Mouse (Mus musculus) ES-Bruce4 (cell line): ENCODE measurements around the gene Abcb10. TPM values are rescaled to one million over a fixed set of nuclear protein-coding genes. Genes with fewer than 3 reads are reported as not detected.

ENCODE experiments used
- H3K27ac ChIP-seq: 2 replicates; pipeline ENCODE4 v1.5.1; 2012; ENCODE audit warnings: low read length, inconsistent platforms; ENCODE audit not compliant: insufficient read depth
- H3K27me3 ChIP-seq: 2 replicates; pipeline ENCODE4 v1.6.1; 2012; ENCODE audit warnings: mild to moderate bottlenecking, low read length, inconsistent platforms; ENCODE audit not compliant: control insufficient read depth, poor library complexity, insufficient read depth, severe bottlenecking
- H3K36me3 ChIP-seq: 2 replicates; pipeline ENCODE4 v1.6.1; 2012; ENCODE audit warnings: inconsistent platforms, mild to moderate bottlenecking, low read length, moderate library complexity; ENCODE audit not compliant: control insufficient read depth, poor library complexity, insufficient read depth, severe bottlenecking
- H3K4me1 ChIP-seq: one replicate; pipeline ENCODE4 v1.8.1; 2011; ENCODE audit warnings: low read length; ENCODE audit not compliant: control insufficient read depth, insufficient read depth
- H3K4me3 ChIP-seq: 2 replicates; pipeline ENCODE4 v1.5.1; 2011; ENCODE audit warnings: low read depth, mild to moderate bottlenecking, low read length
- H3K9ac ChIP-seq: 2 replicates; pipeline ENCODE4 v1.6.1; 2012; ENCODE audit warnings: low read depth, mild to moderate bottlenecking, inconsistent platforms; ENCODE audit not compliant: poor library complexity, severe bottlenecking
- H3K9me3 ChIP-seq: replicated peaks from 2 replicates; pipeline ENCODE4 v1.6.1; 2012; ENCODE audit warnings: mild to moderate bottlenecking, low read length, inconsistent platforms; ENCODE audit not compliant: control insufficient read depth, poor library complexity, insufficient read depth, severe bottlenecking
- CTCF ChIP-seq: IDR thresholded peaks from one replicate; pipeline ENCODE4 v1.8.1; 2011; ENCODE audit warnings: low read depth, low read length
- EP300 ChIP-seq: IDR thresholded peaks from 2 replicates; pipeline ENCODE4 v1.6.1; 2011; ENCODE audit warnings: low read depth, low read length; ENCODE audit not compliant: insufficient read depth
- POLR2A ChIP-seq: IDR thresholded peaks from one replicate; pipeline ENCODE4 v1.8.1; 2011; ENCODE audit warnings: low read length; ENCODE audit not compliant: insufficient read depth
- polyA plus RNA-seq: library from polyadenylated mRNA; stranded (reverse); fragments of >200 nt; gene quantifications from 2 replicates; pipeline ENCODE4 v1.2.4, GENCODE M21; 2011; ENCODE audit warnings: low read depth; ENCODE audit not compliant: missing spikeins, insufficient read depth, insufficient read length

Gene Abcb10
- polyA plus RNA-seq, 1 experiment: 20.3 TPM

GRCm38 (mm10) chr8:123948942-123949685 lies 33.8 kb downstream of the Abcb10 start, which contains the start of gene Nup133:
Nup133 (minus strand) TSS chr8:123949265.
- peak within 1 kb of the TSS; percentile 37 for H3K27ac ChIP-seq
- H3K4me1 ChIP-seq: no peaks in the 10 kb centered on the region
- H3K36me3 ChIP-seq: peaks cover 21% of the 10 kb centered on the region
- TF ChIP-seq EP300: peak; percentile 55; the same call in 1 of the 2 replicates
- TF ChIP-seq POLR2A: no peak
- H3K4me3 ChIP-seq: peak within 1 kb of the TSS; percentile 92
- no peaks in the 10 kb centered on the region for H3K27me3 ChIP-seq
- H3K9me3 ChIP-seq: no peaks in the 10 kb centered on the region
- H3K9ac ChIP-seq: peak within 1 kb of the TSS; percentile 89

GRCm38 (mm10) chr8:123929026-123929425 lies 53.9 kb downstream of the Abcb10 start:
- Histone ChIP-seq H3K27ac (no peak overlapping the region), H3K9me3 (no peaks in the 10 kb centered on the region), H3K9ac (no peak overlapping the region), H3K27me3 (no peaks in the 10 kb centered on the region), H3K36me3 (peaks cover 59% of the 10 kb centered on the region), H3K4me3 (no peak overlapping the region), H3K4me1 (no peaks in the 10 kb centered on the region)
- no peak for TF ChIP-seq CTCF
- TF ChIP-seq POLR2A: no peak
- TF ChIP-seq EP300: no peak

- Histone ChIP-seq H3K4me3 (no peak overlapping the region), H3K27me3 (no peaks in the 10 kb centered on the region), H3K9ac (no peak overlapping the region), H3K36me3 (peaks cover 69% of the 10 kb centered on the region), H3K4me1 (no peaks in the 10 kb centered on the region), H3K27ac (no peak overlapping the region), H3K9me3 (no peaks in the 10 kb centered on the region)
- TF ChIP-seq POLR2A: no peak
- TF ChIP-seq CTCF: no peak
- no peak for TF ChIP-seq EP300
Measured at GRCm38 (mm10) chr8:123925671-123926070, 57.3 kb downstream of the Abcb10 start.

- Histone ChIP-seq H3K4me1 (no peaks in the 10 kb centered on the region), H3K9me3 (no peaks in the 10 kb centered on the region), H3K9ac (no peak overlapping the region), H3K27me3 (no peaks in the 10 kb centered on the region), H3K4me3 (no peak overlapping the region), H3K27ac (no peak overlapping the region), H3K36me3 (peaks cover 70% of the 10 kb centered on the region)
- TF ChIP-seq POLR2A (no peak), CTCF (peak; percentile 100)
Measured at GRCm38 (mm10) chr8:123924719-123925118, 58.2 kb downstream of the Abcb10 start.

- Histone ChIP-seq H3K9ac (no peak overlapping the region), H3K36me3 (peaks cover 90% of the 10 kb centered on the region), H3K27ac (no peak overlapping the region), H3K27me3 (no peaks in the 10 kb centered on the region), H3K4me3 (no peak overlapping the region), H3K9me3 (no peaks in the 10 kb centered on the region), H3K4me1 (no peaks in the 10 kb centered on the region)
- TF ChIP-seq CTCF (no peak), EP300 (no peak), POLR2A (no peak)
Measured at GRCm38 (mm10) chr8:123914635-123915034, 68.3 kb downstream of the Abcb10 start.

GRCm38 (mm10) chr8:123912265-123912664 lies 70.7 kb downstream of the Abcb10 start:
- Histone ChIP-seq H3K27ac (no peak overlapping the region), H3K36me3 (peaks cover 83% of the 10 kb centered on the region), H3K4me1 (no peaks in the 10 kb centered on the region), H3K9me3 (no peaks in the 10 kb centered on the region), H3K9ac (no peak overlapping the region), H3K27me3 (no peaks in the 10 kb centered on the region), H3K4me3 (no peak overlapping the region)
- TF ChIP-seq POLR2A: no peak
- TF ChIP-seq EP300: no peak
- no peak for TF ChIP-seq CTCF
